Mouse (Mus musculus): ENCODE measurements at regions not wholly inside any gene's neighbourhood (a gene's known extent, or its start where the extent isn't known, plus 50 kb on each side); places are given as distances from the start of the nearest gene placed in this dataset.

GRCm38 (mm10) chr2:9388058-9388457 is 493.0 kb upstream of the 4930412O13Rik start:
- Histone ChIP-seq H3K27ac (no peak overlapping the region), H3K36me3 (no peaks in the 10 kb centered on the region), H3K9me3 (replicated peaks) (no peaks in the 10 kb centered on the region), H3K9ac (no peak overlapping the region), H3K4me1 (no peaks in the 10 kb centered on the region), H3K27me3 (no peaks in the 10 kb centered on the region), H3K4me2 (replicated peaks) (no peak overlapping the region), H3K4me3 (no peak overlapping the region)
- 81% methylated on average over 3 of the region's 3 CpGs for WGBS
- no peak for ATAC-seq (ENCODE audit: low FRiP score)

DNA sequence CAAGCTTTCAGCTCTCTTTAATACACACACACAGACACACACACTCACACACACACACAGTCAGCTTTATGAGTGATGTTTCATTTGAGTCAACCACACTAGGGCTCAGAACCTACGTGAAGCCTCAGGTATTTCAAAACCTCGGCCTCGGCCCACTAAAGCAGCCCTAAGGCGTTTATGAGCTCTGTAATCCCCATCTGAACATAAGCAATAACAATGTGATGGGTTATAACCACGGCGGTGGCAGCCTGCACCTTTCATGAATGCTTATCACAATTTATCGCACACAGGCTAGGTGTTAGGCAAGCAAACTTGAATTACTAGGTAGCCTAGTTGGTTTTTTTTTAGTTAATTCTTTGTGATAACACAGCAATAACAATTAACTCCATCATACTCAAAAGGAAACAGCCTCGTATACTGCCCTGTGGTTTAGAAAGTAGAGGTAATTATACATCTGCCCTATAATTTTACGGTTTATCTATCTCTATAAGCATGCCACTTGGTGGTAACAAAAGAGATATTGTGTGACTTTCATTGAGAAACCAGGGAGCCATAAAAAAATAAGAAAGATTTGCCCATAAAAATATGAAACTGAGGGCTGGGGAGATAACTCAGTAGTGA is 485.6 kb upstream of the 4930412O13Rik start:
- ATAC-seq (ENCODE audit: low FRiP score): no peak
- Histone ChIP-seq H3K4me1 (no peaks in the 10 kb centered on the region), H3K9me3 (replicated peaks) (no peaks in the 10 kb centered on the region), H3K36me3 (no peaks in the 10 kb centered on the region), H3K27me3 (no peaks in the 10 kb centered on the region), H3K27ac (no peak overlapping the region), H3K4me3 (no peak overlapping the region), H3K4me2 (replicated peaks) (no peak overlapping the region), H3K9ac (no peak overlapping the region)
- 86% methylated on average over 9 of the region's 9 CpGs for WGBS

DNA sequence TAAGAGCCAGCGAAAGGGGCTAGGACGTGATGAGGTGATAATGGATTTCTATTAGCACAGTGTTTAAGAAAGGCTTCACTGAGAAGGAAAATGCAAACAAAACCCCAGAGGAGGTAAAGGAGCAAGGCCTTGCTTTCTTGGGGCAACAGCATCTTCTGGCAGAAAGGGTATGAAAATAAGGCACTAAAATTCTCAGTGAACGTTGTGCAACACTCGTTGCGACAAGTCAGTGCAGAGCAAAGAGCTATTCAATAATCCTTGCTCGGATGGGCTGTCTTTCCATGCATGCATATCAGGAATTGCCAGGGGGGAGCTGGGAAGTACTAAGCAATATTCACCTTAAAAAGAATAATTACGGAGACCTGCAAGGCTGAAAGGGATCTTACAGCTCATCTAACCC is 479.6 kb upstream of the 4930412O13Rik start:
- Histone ChIP-seq H3K36me3 (no peaks in the 10 kb centered on the region), H3K27me3 (no peaks in the 10 kb centered on the region), H3K9ac (no peak overlapping the region), H3K4me2 (replicated peaks) (no peak overlapping the region), H3K4me3 (no peak overlapping the region), H3K9me3 (replicated peaks) (no peaks in the 10 kb centered on the region), H3K27ac (no peak overlapping the region), H3K4me1 (no peaks in the 10 kb centered on the region)
- no peak for ATAC-seq (ENCODE audit: low FRiP score)
- WGBS: 88% methylated on average over 7 of the region's 7 CpGs

- H3K36me3 ChIP-seq: no peaks in the 10 kb centered on the region
- 70% methylated on average over 2 of the region's 2 CpGs for WGBS
- no peak for ATAC-seq (ENCODE audit: low FRiP score)
Measured at GRCm38 (mm10) chr2:9402281-9402680, 478.8 kb upstream of the 4930412O13Rik start.

GRCm38 (mm10) chr2:9409075-9409474 is 472.0 kb upstream of the 4930412O13Rik start:
- Histone ChIP-seq H3K4me2 (replicated peaks) (no peak overlapping the region), H3K9ac (no peak overlapping the region), H3K27me3 (no peaks in the 10 kb centered on the region), H3K36me3 (no peaks in the 10 kb centered on the region), H3K4me1 (no peaks in the 10 kb centered on the region), H3K9me3 (replicated peaks) (no peaks in the 10 kb centered on the region), H3K27ac (no peak overlapping the region), H3K4me3 (no peak overlapping the region)
- ATAC-seq (ENCODE audit: low FRiP score): no peak
- WGBS: 79% methylated on average over 7 of the region's 7 CpGs

More at GRCm38 (mm10) chr2:9402281-9402680, 478.8 kb upstream of the 4930412O13Rik start:
- no peak overlapping the region for H3K9ac ChIP-seq
- no peak overlapping the region for H3K4me2 ChIP-seq (replicated peaks)
- H3K4me3 ChIP-seq: no peak overlapping the region
- H3K4me1 ChIP-seq: no peaks in the 10 kb centered on the region
- no peaks in the 10 kb centered on the region for H3K27me3 ChIP-seq
- no peaks in the 10 kb centered on the region for H3K9me3 ChIP-seq (replicated peaks)
- no peak overlapping the region for H3K27ac ChIP-seq

GRCm38 (mm10) chr2:9422686-9423085 is 458.4 kb upstream of the 4930412O13Rik start:
- no peak overlapping the region for H3K4me2 ChIP-seq (replicated peaks)
- no peak for ATAC-seq (ENCODE audit: low FRiP score)
- WGBS: 90% methylated on average over 8 of the region's 8 CpGs

DNA sequence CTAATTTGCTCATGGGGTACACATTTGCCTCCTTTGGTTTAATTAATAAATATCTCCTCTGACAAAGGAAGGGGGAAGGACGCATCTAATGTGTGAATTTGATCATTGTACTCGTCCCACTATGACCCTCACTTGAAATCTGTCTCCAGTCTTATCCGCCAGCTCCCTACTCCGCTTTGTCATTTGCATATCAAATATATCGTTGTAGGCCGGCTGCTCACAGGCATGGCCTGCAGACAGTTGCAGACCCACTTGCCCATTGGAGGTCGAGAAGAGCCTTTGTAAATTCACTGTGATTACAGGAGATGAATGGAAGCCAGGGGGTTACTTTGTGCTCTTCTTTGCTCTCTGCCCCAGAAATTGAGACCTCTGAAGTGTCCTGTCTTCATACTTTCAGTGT is 457.5 kb upstream of the 4930412O13Rik start:
- peak; percentile 56 for ATAC-seq (ENCODE audit: low FRiP score)
- H3K9ac ChIP-seq: no peak overlapping the region
- no peaks in the 10 kb centered on the region for H3K27me3 ChIP-seq
- no peaks in the 10 kb centered on the region for H3K9me3 ChIP-seq (replicated peaks)
- H3K36me3 ChIP-seq: no peaks in the 10 kb centered on the region
- H3K4me3 ChIP-seq: no peak overlapping the region
- no peaks in the 10 kb centered on the region for H3K4me1 ChIP-seq
- no peak overlapping the region for H3K4me2 ChIP-seq (replicated peaks)
- no peak overlapping the region for H3K27ac ChIP-seq
- 8% methylated on average over 7 of the region's 7 CpGs for WGBS

More at GRCm38 (mm10) chr2:9422686-9423085, 458.4 kb upstream of the 4930412O13Rik start:
- Histone ChIP-seq H3K27me3 (no peaks in the 10 kb centered on the region), H3K9me3 (replicated peaks) (no peaks in the 10 kb centered on the region), H3K4me3 (no peak overlapping the region), H3K27ac (no peak overlapping the region), H3K36me3 (no peaks in the 10 kb centered on the region), H3K4me1 (no peaks in the 10 kb centered on the region), H3K9ac (no peak overlapping the region)

DNA sequence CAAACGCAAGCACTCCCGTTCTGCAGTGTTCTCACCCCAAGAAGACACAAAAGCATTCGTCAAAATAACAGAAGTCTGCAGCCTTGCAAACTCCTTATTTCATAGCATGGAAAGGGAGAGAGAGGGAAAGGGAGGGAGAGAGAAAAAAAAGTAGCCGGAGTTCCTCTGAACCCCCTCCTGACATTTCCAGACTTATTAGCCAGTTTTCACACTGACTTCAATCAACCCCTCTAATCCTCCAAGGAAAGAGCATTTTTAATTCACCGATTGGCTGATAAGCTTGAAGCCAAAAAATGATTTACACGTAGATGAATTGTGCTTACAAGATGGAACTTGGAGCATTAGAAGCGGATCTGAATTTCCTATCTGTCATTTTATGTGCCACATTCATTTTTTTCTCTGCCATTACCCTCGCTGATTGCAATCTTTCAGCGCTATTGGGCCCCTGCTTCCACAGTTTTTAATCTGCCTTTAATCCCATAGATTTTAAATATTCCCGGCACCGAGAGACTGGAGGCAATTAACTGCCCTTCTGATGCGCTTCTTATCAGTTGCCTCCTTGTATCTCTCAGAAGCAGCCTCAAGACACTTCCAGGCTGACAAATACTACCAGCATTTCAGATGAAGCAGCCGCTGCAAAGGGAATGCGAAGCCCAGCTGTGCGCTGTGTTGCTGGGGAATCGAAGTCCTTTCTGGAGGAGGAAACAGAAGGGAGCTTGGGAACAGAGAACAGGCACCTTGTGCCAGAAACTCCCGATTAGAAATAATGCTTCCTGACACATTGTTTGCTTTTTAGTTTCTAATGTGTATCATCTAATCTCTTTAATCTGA is 447.7 kb upstream of the 4930412O13Rik start:
- 35% methylated on average over 17 of the region's 17 CpGs for WGBS
- H3K4me3 ChIP-seq: no peak overlapping the region
- no peak overlapping the region for H3K4me2 ChIP-seq (replicated peaks)
- no peak overlapping the region for H3K27ac ChIP-seq
- H3K9me3 ChIP-seq (replicated peaks): no peaks in the 10 kb centered on the region
- no peaks in the 10 kb centered on the region for H3K27me3 ChIP-seq
- no peak overlapping the region for H3K9ac ChIP-seq
- no peaks in the 10 kb centered on the region for H3K36me3 ChIP-seq
- ATAC-seq (ENCODE audit: low FRiP score): no peak
- no peaks in the 10 kb centered on the region for H3K4me1 ChIP-seq

GRCm38 (mm10) chr2:9435155-9435872 is 445.7 kb upstream of the 4930412O13Rik start:
- WGBS: 55% methylated on average over 9 of the region's 9 CpGs
- no peak; the same call in none of the 2 replicates for ATAC-seq (ENCODE audit: low FRiP score)
- H3K4me1 ChIP-seq: no peaks in the 10 kb centered on the region
- H3K9ac ChIP-seq: no peak overlapping the region
- no peaks in the 10 kb centered on the region for H3K27me3 ChIP-seq
- H3K27ac ChIP-seq: no peak overlapping the region
- H3K4me3 ChIP-seq: no peak overlapping the region
- no peaks in the 10 kb centered on the region for H3K36me3 ChIP-seq
- no peaks in the 10 kb centered on the region for H3K9me3 ChIP-seq (replicated peaks)
- no peak overlapping the region for H3K4me2 ChIP-seq (replicated peaks)

GRCm38 (mm10) chr2:9443103-9443502 is 437.9 kb upstream of the 4930412O13Rik start:
- H3K9ac ChIP-seq: no peak overlapping the region
- no peak overlapping the region for H3K27ac ChIP-seq
- H3K27me3 ChIP-seq: no peaks in the 10 kb centered on the region
- H3K4me2 ChIP-seq (replicated peaks): no peak overlapping the region
- no peak for ATAC-seq (ENCODE audit: low FRiP score)
- no peak overlapping the region for H3K4me3 ChIP-seq
- H3K36me3 ChIP-seq: no peaks in the 10 kb centered on the region
- H3K4me1 ChIP-seq: no peaks in the 10 kb centered on the region
- H3K9me3 ChIP-seq (replicated peaks): no peaks in the 10 kb centered on the region

GRCm38 (mm10) chr2:9445826-9446225 is 435.2 kb upstream of the 4930412O13Rik start:
- Histone ChIP-seq H3K4me1 (no peaks in the 10 kb centered on the region), H3K9ac (no peak overlapping the region), H3K4me3 (no peak overlapping the region), H3K4me2 (replicated peaks) (no peak overlapping the region), H3K27ac (no peak overlapping the region), H3K36me3 (no peaks in the 10 kb centered on the region), H3K9me3 (replicated peaks) (no peaks in the 10 kb centered on the region), H3K27me3 (no peaks in the 10 kb centered on the region)
- WGBS: 70% methylated on average over 1 of the region's 1 CpGs
- ATAC-seq (ENCODE audit: low FRiP score): no peak

- H3K4me3 ChIP-seq: no peak overlapping the region
- H3K4me2 ChIP-seq (replicated peaks): no peak overlapping the region
- no peak overlapping the region for H3K9ac ChIP-seq
- no peaks in the 10 kb centered on the region for H3K36me3 ChIP-seq
- H3K27me3 ChIP-seq: no peaks in the 10 kb centered on the region
- WGBS: 71% methylated on average over 4 of the region's 4 CpGs
- no peak for ATAC-seq (ENCODE audit: low FRiP score)
- no peaks in the 10 kb centered on the region for H3K4me1 ChIP-seq
- no peaks in the 10 kb centered on the region for H3K9me3 ChIP-seq (replicated peaks)
- no peak overlapping the region for H3K27ac ChIP-seq
Measured at GRCm38 (mm10) chr2:9464413-9464812, 416.6 kb upstream of the 4930412O13Rik start.

Measured in hindbrain, embryonic 12.5 days (tissue).